Mouse (Mus musculus) limb, embryonic 12.5 days (tissue): ENCODE data around the gene Il4ra. TPM values are rescaled to one million over a fixed set of nuclear protein-coding genes. Genes with fewer than 3 reads are reported as not detected.

Experiments used
- ATAC-seq: fragments of 200-750 bp; cut with Nextera tagmentation; 2 replicates; pipeline ENCODE4 v1.8.0; 2017; ENCODE audit warnings: low read depth, moderate TSS enrichment; ENCODE audit not compliant: insufficient number of reproducible peaks, insufficient read depth, low FRiP score, low TSS enrichment
- H3K27ac ChIP-seq: fragments of 300-500 bp; sonication (generic); 2 replicates; pipeline ENCODE4 v1.5.1; 2016; ENCODE audit warnings: mild to moderate bottlenecking, moderate library complexity
- H3K27me3 ChIP-seq: fragments of 300-500 bp; sonication (generic); 2 replicates; pipeline ENCODE4 v1.6.1; 2016; ENCODE audit warnings: mild to moderate bottlenecking, moderate library complexity
- H3K36me3 ChIP-seq: fragments of 300-500 bp; sonication (generic); 2 replicates; pipeline ENCODE4 v1.6.1; 2016; ENCODE audit warnings: mild to moderate bottlenecking, moderate library complexity
- H3K4me1 ChIP-seq: fragments of 300-500 bp; sonication (generic); replicated peaks from 2 replicates; pipeline ENCODE4 v1.6.1; 2016
- H3K4me2 ChIP-seq: fragments of 300-500 bp; sonication (generic); 2 replicates; pipeline ENCODE4 v1.6.1; 2016; ENCODE audit warnings: mild to moderate bottlenecking, moderate library complexity
- H3K4me3 ChIP-seq: fragments of 300-500 bp; sonication (generic); replicated peaks from 2 replicates; pipeline ENCODE4 v1.5.1; 2016; ENCODE audit warnings: mild to moderate bottlenecking
- H3K9ac ChIP-seq: fragments of 300-500 bp; sonication (generic); replicated peaks from 2 replicates; pipeline ENCODE4 v1.6.1; 2016; ENCODE audit warnings: mild to moderate bottlenecking, moderate library complexity
- H3K9me3 ChIP-seq: fragments of 300-500 bp; sonication (generic); 2 replicates; pipeline ENCODE4 v1.6.1; 2016; ENCODE audit warnings: mild to moderate bottlenecking, moderate library complexity
- WGBS: fragments of 180-500 bp; shearing (Covaris S2); methylation state at CpG from one replicate; pipeline ENCODE4 v1.1.7; 2016; 5-methylcytosine and 5-hydroxymethylcytosine counted together
- polyA plus RNA-seq: library from polyadenylated mRNA; unstranded; fragments of >200 nt; fragmentation: Nextera tagmentation; extraction: Ambion mirVana; gene quantifications from 2 replicates; pipeline ENCODE4 v1.2.1, GENCODE M21; 2016

Il4ra gene
- polyA plus RNA-seq, 1 experiment from 2014 or later, result 4.6 TPM

GRCm38 (mm10) chr7:125574832-125575231, 22.9 kb downstream of the Il4ra start:
- no peaks in the 10 kb centered on the region for H3K27me3 ChIP-seq
- no peak overlapping the region for H3K4me3 ChIP-seq
- H3K4me2 ChIP-seq, result no peak overlapping the region
- no peak overlapping the region for H3K9ac ChIP-seq
- no peaks in the 10 kb centered on the region for H3K4me1 ChIP-seq
- H3K27ac ChIP-seq, result no peak overlapping the region
- 82% methylated on average over 3 of the region's 3 CpGs for WGBS
- 0 out of 2 replicates have a peak, but pooled peaks cover 4% of the 10 kb centered on the region for H3K36me3 ChIP-seq
- H3K9me3 ChIP-seq, result no peaks in the 10 kb centered on the region
- no peak for ATAC-seq

DNA sequence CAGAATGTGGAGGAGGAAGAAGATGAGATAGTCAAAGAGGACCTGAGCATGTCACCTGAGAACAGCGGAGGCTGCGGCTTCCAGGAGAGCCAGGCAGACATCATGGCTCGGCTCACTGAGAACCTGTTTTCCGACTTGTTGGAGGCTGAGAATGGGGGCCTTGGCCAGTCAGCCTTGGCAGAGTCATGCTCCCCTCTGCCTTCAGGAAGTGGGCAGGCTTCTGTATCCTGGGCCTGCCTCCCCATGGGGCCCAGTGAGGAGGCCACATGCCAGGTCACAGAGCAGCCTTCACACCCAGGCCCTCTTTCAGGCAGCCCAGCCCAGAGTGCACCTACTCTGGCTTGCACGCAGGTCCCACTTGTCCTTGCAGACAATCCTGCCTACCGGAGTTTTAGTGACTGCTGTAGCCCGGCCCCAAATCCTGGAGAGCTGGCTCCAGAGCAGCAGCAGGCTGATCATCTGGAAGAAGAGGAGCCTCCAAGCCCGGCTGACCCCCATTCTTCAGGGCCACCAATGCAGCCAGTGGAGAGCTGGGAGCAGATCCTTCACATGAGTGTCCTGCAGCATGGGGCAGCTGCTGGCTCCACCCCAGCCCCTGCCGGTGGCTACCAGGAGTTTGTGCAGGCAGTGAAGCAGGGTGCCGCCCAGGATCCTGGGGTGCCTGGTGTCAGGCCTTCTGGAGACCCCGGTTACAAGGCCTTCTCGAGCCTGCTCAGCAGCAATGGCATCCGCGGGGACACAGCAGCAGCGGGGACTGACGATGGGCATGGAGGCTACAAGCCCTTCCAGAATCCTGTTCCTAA, 24.0 kb downstream of the Il4ra start:
- H3K9ac ChIP-seq, result no peak overlapping the region; the same call in 1 of the 2 replicates
- H3K4me1 ChIP-seq, result peaks cover 8% of the 10 kb centered on the region
- no peak overlapping the region; the same call in 1 of the 2 replicates for H3K27ac ChIP-seq
- H3K4me3 ChIP-seq, result no peak overlapping the region
- H3K9me3 ChIP-seq, result no peaks in the 10 kb centered on the region
- H3K27me3 ChIP-seq, result no peaks in the 10 kb centered on the region
- H3K4me2 ChIP-seq, result no peak overlapping the region
- 0 out of 2 replicates have a peak, but pooled peaks cover 4% of the 10 kb centered on the region for H3K36me3 ChIP-seq
- WGBS, result 83% methylated on average over 16 of the region's 16 CpGs
- no peak for ATAC-seq

DNA sequence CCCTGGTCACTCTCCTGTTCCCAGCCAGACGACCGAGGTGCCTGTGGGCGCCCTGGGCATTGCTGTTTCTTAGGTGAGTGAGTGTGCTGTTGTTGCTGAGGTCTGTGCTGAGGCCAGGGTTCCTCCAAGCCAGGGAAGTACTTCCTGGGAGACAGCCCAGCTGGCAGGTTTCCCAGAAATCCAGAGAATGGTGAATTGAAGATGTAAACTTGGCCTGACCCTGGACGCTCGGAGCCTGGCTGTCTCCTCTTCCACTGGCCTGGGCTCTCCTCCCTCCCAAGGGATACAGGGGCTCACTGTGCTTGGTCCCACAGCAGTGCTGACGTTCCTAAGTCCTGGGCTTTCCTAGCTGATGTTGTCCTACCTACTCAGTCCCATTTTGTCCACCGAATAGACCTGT, 25.1 kb downstream of the Il4ra start:
- Histone ChIP-seq H3K9me3 (no peaks in the 10 kb centered on the region), H3K36me3 (0 out of 2 replicates have a peak, but pooled peaks cover 4% of the 10 kb centered on the region), H3K9ac (no peak overlapping the region; the same call in 1 of the 2 replicates), H3K4me2 (no peak overlapping the region), H3K27me3 (no peaks in the 10 kb centered on the region), H3K4me3 (no peak overlapping the region), H3K27ac (no peak overlapping the region), H3K4me1 (peaks cover 10% of the 10 kb centered on the region)
- WGBS, result 79% methylated on average over 7 of the region's 7 CpGs
- no peak for ATAC-seq

GRCm38 (mm10) chr7:125577486-125578088, 25.7 kb downstream of the Il4ra start:
- Histone ChIP-seq H3K4me3 (no peak overlapping the region), H3K27ac (no peak overlapping the region), H3K4me1 (peaks cover 10% of the 10 kb centered on the region), H3K36me3 (0 out of 2 replicates have a peak, but pooled peaks cover 4% of the 10 kb centered on the region), H3K9ac (no peak overlapping the region), H3K4me2 (no peak overlapping the region), H3K27me3 (no peaks in the 10 kb centered on the region), H3K9me3 (no peaks in the 10 kb centered on the region)
- 90% methylated on average over 11 of the region's 11 CpGs for WGBS
- ATAC-seq, result no peak

DNA sequence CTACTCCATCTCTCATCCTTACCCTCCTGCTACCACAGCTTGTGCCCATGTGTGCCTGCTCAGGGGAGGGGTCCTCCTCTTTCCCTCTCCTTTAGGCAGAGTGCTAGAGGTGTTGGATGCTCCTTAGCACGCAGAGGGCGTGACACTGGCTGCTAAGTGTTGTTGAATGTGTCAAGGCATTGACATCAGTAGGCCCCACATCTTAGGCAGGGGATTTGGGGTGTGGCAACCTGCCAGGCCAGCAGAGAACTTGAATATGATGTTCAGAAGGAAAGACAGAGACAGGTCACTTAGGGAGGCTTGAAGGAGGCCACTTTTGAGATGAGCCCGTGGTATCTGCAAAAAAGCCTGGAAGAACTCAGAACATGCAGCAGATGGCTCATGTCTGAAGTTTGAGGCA, 26.2 kb downstream of the Il4ra start:
- H3K4me2 ChIP-seq, result no peak overlapping the region
- no peaks in the 10 kb centered on the region for H3K27me3 ChIP-seq
- H3K9me3 ChIP-seq, result no peaks in the 10 kb centered on the region
- H3K36me3 ChIP-seq, result 0 out of 2 replicates have a peak, but pooled peaks cover 4% of the 10 kb centered on the region
- ATAC-seq, result no peak
- no peak overlapping the region for H3K9ac ChIP-seq
- 70% methylated on average over 3 of the region's 3 CpGs for WGBS
- H3K4me3 ChIP-seq, result no peak overlapping the region
- no peak overlapping the region for H3K27ac ChIP-seq
- H3K4me1 ChIP-seq, result peaks cover 10% of the 10 kb centered on the region

DNA sequence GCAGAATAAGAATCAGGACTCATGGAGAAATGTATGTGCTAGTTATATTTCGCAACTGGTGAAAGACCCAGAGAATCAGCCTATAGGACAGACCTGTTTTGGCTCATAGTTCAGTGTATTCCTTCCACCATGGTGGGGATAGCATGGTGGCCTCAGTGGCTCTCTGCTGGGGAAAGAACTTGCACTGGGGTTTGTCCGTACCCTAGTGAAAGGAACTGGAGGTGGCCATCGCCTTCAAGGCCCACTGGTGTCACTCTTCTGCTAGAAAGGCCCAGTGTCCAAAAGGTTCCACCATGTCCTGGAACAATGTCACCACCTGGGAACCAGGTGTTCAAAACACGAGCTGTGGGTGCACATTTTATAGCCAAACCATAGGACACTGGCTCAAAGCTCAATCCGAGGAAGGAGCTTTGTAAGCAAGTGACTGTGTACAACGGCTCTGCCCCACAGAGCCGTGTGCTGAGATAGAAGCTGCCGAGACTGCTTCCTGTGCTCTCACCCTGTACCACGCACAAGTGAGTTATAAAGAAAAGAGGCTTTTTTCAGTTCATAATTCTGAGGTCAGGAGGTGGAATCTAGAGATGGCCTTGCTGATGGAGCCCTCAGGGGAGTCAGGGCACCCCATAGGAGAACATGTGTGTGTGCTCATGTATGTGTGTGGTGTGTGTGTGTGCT, 27.8 kb downstream of the Il4ra start:
- ATAC-seq, result no peak
- peaks cover 10% of the 10 kb centered on the region for H3K4me1 ChIP-seq
- H3K27ac ChIP-seq, result no peak overlapping the region
- no peaks in the 10 kb centered on the region for H3K9me3 ChIP-seq
- H3K36me3 ChIP-seq, result 0 out of 2 replicates have a peak, but pooled peaks cover 4% of the 10 kb centered on the region
- H3K9ac ChIP-seq, result no peak overlapping the region
- H3K4me2 ChIP-seq, result no peak overlapping the region
- H3K4me3 ChIP-seq, result no peak overlapping the region
- WGBS, result 74% methylated on average over 9 of the region's 9 CpGs
- no peaks in the 10 kb centered on the region for H3K27me3 ChIP-seq

DNA sequence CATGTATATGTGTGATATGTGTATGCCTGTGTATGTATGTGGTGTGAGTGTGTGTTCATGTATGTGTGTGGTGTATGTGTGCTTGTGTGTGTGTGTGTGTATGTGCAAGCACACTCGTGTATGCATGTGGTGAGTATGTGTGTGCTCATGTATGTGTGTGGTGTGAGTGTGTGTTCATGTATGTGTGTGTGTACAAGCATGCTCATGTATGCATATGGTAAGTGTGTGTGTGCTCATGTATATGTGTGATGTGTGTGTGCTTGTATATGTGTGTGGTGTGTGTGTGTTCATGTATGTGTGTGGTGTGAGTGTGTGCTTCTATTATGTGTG, 28.3 kb downstream of the Il4ra start:
- 0 out of 2 replicates have a peak, but pooled peaks cover 4% of the 10 kb centered on the region for H3K36me3 ChIP-seq
- H3K4me1 ChIP-seq, result peaks cover 10% of the 10 kb centered on the region
- H3K4me3 ChIP-seq, result no peak overlapping the region
- WGBS, result 91% methylated on average over 1 of the region's 1 CpGs
- H3K27me3 ChIP-seq, result no peaks in the 10 kb centered on the region
- no peak overlapping the region for H3K27ac ChIP-seq
- no peaks in the 10 kb centered on the region for H3K9me3 ChIP-seq
- no peak overlapping the region for H3K4me2 ChIP-seq
- ATAC-seq, result no peak
- no peak overlapping the region for H3K9ac ChIP-seq

- ATAC-seq, result no peak
- Histone ChIP-seq H3K27me3 (no peaks in the 10 kb centered on the region), H3K9me3 (no peaks in the 10 kb centered on the region), H3K4me2 (peak overlapping the region; percentile 84), H3K27ac (no peak overlapping the region), H3K4me1 (peaks cover 10% of the 10 kb centered on the region), H3K4me3 (peak overlapping the region; percentile 40), H3K9ac (peak overlapping the region; percentile 48), H3K36me3 (0 out of 2 replicates have a peak, but pooled peaks cover under 1% of the 10 kb centered on the region)
- WGBS, result 6% methylated on average over 16 of the region's 16 CpGs
Measured at GRCm38 (mm10) chr7:125580625-125581316, 28.9 kb downstream of the Il4ra start.

DNA sequence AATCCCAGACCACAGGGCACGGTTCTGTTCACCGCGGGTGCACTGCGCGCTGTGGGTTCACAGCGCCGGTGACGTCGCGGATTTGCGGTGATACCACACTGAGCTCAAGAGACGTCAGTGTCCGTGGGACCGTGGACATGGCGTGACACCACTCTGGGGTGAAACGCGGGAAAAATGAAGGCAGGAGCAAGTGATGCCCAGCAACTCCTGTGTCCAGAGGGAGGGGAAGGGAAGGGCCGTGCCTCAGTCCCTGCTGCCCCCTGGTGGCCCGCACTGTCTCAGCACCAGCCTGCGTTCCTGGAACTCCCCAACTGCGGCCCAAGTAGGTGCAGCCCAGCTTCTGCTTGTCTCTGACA, 29.4 kb downstream of the Il4ra start:
- H3K4me3 ChIP-seq, result peak overlapping the region; percentile 40
- peaks cover 10% of the 10 kb centered on the region for H3K4me1 ChIP-seq
- peak overlapping the region; percentile 48 for H3K9ac ChIP-seq
- no peaks in the 10 kb centered on the region for H3K36me3 ChIP-seq
- 2% methylated on average over 21 of the region's 21 CpGs for WGBS
- H3K27ac ChIP-seq, result peak overlapping the region; percentile 4; the same call in 1 of the 2 replicates
- ATAC-seq, result peak; percentile 79
- H3K4me2 ChIP-seq, result peak overlapping the region; percentile 84
- no peaks in the 10 kb centered on the region for H3K27me3 ChIP-seq
- H3K9me3 ChIP-seq, result peaks cover 1% of the 10 kb centered on the region; the same call in 1 of the 2 replicates

- no peaks in the 10 kb centered on the region for H3K27me3 ChIP-seq
- H3K4me3 ChIP-seq, result no peak overlapping the region
- 73% methylated on average over 6 of the region's 6 CpGs for WGBS
- H3K9ac ChIP-seq, result no peak overlapping the region
- H3K9me3 ChIP-seq, result peaks cover 5% of the 10 kb centered on the region; the same call in 1 of the 2 replicates
- no peak for ATAC-seq
- no peak overlapping the region for H3K4me2 ChIP-seq
- no peaks in the 10 kb centered on the region for H3K36me3 ChIP-seq
- H3K27ac ChIP-seq, result no peak overlapping the region
- H3K4me1 ChIP-seq, result peaks cover 10% of the 10 kb centered on the region
Measured at GRCm38 (mm10) chr7:125583325-125584004, 31.5 kb downstream of the Il4ra start.
